Mouse (Mus musculus) heart, embryonic 14.5 days (tissue): ENCODE measurements around the gene Eva1b. TPM values are rescaled to one million over a fixed set of nuclear protein-coding genes. Genes with fewer than 3 reads are reported as not detected.

ENCODE experiments used
- ATAC-seq: fragments of 200-750 bp; cut with Nextera tagmentation; 2 replicates; pipeline ENCODE4 v1.8.0; 2017; ENCODE audit warnings: low read depth, moderate TSS enrichment; ENCODE audit not compliant: insufficient number of reproducible peaks, insufficient read depth, low FRiP score
- H3K27ac ChIP-seq, 2 experiments: fragments of 200-500 bp in 1 of 2; fragments of 300-500 bp in 1 of 2; sonication (generic) in 1 of 2; replicated peaks in 1 of 2; 2 replicates each; pipeline ENCODE4 v1.5.1; 2012 to 2014; ENCODE audit warnings: low read depth in 2 of 2, low read length in 2 of 2, control low read depth in 1 of 2, mild to moderate bottlenecking in 1 of 2, mixed read lengths in 1 of 2; ENCODE audit not compliant: control insufficient read depth in 1 of 2, insufficient read depth in 1 of 2
- H3K27me3 ChIP-seq: fragments of 300-500 bp; sonication (generic); 2 replicates; pipeline ENCODE4 v1.6.1; 2014; ENCODE audit warnings: mild to moderate bottlenecking, low read length, control low read depth; ENCODE audit not compliant: control insufficient read depth, insufficient read depth
- H3K36me3 ChIP-seq: fragments of 300-500 bp; sonication (generic); 2 replicates; pipeline ENCODE4 v1.6.1; 2014; ENCODE audit warnings: mild to moderate bottlenecking, control low read depth, low read length, mixed read lengths; ENCODE audit not compliant: control insufficient read depth, insufficient read depth
- H3K4me1 ChIP-seq, 2 experiments: fragments of 200-500 bp in 1 of 2; fragments of 300-500 bp in 1 of 2; sonication (generic) in 1 of 2; 2 replicates each; pipeline ENCODE4 v1.6.1; 2012 to 2014; ENCODE audit warnings: low read length in 2 of 2, control low read depth in 1 of 2, mixed read lengths in 1 of 2; ENCODE audit not compliant: control insufficient read depth in 2 of 2, insufficient read depth in 2 of 2
- H3K4me2 ChIP-seq: fragments of 300-500 bp; sonication (generic); 2 replicates; pipeline ENCODE4 v1.6.1; 2014; ENCODE audit warnings: mild to moderate bottlenecking, low read length
- H3K4me3 ChIP-seq, 2 experiments: fragments of 200-500 bp in 1 of 2; fragments of 300-500 bp in 1 of 2; sonication (generic) in 1 of 2; 2 replicates each; pipeline ENCODE4 v1.5.1; 2012 to 2014; ENCODE audit warnings: low read length in 2 of 2, mild to moderate bottlenecking in 2 of 2, control low read depth in 1 of 2, low read depth in 1 of 2, moderate library complexity in 1 of 2; ENCODE audit not compliant: control insufficient read depth in 1 of 2, insufficient read depth in 1 of 2
- H3K9ac ChIP-seq: fragments of 300-500 bp; sonication (generic); 2 replicates; pipeline ENCODE4 v1.6.1; 2014; ENCODE audit warnings: mild to moderate bottlenecking, low read length
- H3K9me3 ChIP-seq: fragments of 300-500 bp; sonication (generic); 2 replicates; pipeline ENCODE4 v1.6.1; 2016; ENCODE audit warnings: low read length, control low read depth; ENCODE audit not compliant: control insufficient read depth
- WGBS: fragments of 180-500 bp; shearing (Covaris S2); extraction: QIAGEN DNeasy Blood & Tissue Kit; methylation state at CpG from one replicate; pipeline ENCODE4 v1.1.7; 2014; 5-methylcytosine and 5-hydroxymethylcytosine counted together
- polyA plus RNA-seq: library from polyadenylated mRNA; unstranded; fragments of >200 nt; fragmentation: Nextera tagmentation; extraction: Ambion mirVana; gene quantifications from 2 replicates; pipeline ENCODE4 v1.2.1, GENCODE M21; 2014

The Eva1b gene
- polyA plus RNA-seq, 1 experiment from 2014 or later, result 33.9 TPM

- Histone ChIP-seq H3K9ac (no peak overlapping the region), H3K4me3 (no peak overlapping the region), H3K4me1 (no peaks in the 10 kb centered on the region), H3K27ac (no peak overlapping the region), H3K9me3 (no peaks in the 10 kb centered on the region), H3K27me3 (no peaks in the 10 kb centered on the region), H3K4me2 (no peak overlapping the region), H3K36me3 (peaks cover 89% of the 10 kb centered on the region)
- 52% methylated on average over 7 of the region's 7 CpGs for WGBS
- no peak; the same call in 1 of the 2 replicates for ATAC-seq
These were observed 33.8 kb downstream of the Eva1b start for GRCm38 (mm10) chr4:126181170-126181957.

DNA sequence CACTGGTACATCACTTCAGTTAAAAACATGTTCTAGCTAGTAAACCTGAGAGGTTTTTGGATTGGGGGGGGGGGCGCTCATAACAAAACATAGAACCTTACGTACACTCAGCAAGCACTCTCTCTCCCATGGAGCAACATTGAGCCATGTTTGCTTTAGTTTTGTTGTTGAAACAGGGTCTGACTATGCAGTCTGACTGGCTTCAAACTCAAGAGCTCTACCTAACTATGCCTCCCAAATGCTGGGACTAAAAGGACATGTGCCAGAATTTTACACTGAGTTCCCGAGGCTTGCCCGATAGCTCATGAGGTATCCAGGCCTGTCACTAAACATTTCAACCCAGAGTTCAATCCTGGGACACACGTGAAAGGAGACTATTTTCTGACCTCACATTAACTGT, 35.5 kb downstream of the Eva1b start:
- H3K4me1 ChIP-seq, result no peaks in the 10 kb centered on the region
- H3K27ac ChIP-seq, result no peak overlapping the region
- no peak overlapping the region for H3K4me2 ChIP-seq
- no peak overlapping the region for H3K9ac ChIP-seq
- peaks cover 88% of the 10 kb centered on the region for H3K36me3 ChIP-seq
- H3K27me3 ChIP-seq, result no peaks in the 10 kb centered on the region
- no peak overlapping the region for H3K4me3 ChIP-seq
- no peak; the same call in 1 of the 2 replicates for ATAC-seq
- no peaks in the 10 kb centered on the region for H3K9me3 ChIP-seq
- 79% methylated on average over 5 of the region's 5 CpGs for WGBS

DNA sequence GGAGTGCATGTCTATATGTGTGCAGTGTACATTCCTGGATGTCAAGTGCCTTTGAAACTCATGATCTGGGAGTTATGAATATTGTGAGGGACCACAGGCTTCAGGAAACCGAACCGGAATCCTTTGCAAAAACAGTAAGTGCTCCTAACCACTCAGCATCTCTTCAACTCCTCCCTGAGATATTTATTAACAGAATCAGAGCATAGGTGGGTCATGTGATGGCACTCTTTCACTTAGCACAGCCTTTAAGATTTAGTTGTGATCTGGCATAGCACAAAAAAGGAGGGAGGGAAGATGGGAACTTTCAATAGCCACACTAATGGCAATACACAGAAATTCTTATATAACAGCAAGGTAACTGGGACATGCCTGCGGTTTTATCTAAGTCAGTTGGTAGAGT, 39.6 kb downstream of the Eva1b start:
- Histone ChIP-seq H3K27ac (no peak overlapping the region), H3K27me3 (no peaks in the 10 kb centered on the region), H3K9ac (no peak overlapping the region), H3K4me2 (no peak overlapping the region), H3K4me1 (no peaks in the 10 kb centered on the region), H3K4me3 (no peak overlapping the region), H3K36me3 (peaks cover 80% of the 10 kb centered on the region), H3K9me3 (no peaks in the 10 kb centered on the region)
- no peak for ATAC-seq
- WGBS, result 88% methylated on average over 3 of the region's 3 CpGs

DNA sequence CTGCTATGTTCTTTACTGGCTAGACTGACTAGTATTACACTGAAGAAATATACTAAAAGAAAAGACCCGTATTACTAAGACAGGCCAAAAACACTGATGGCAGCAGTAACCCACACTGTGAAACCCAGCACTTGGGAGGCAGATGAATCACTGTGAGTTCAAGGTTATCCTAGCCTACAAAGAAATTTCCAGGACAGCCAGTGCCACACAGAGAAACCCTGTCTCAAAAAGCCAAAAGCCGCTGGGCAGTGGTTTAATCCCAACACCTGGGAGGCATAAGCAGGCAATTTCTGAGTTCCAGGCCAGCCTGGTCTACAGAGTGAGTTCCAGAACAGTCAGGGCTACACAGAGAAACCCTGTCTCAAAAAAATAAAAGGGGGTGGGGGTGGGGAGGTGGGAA, 43.1 kb downstream of the Eva1b start:
- no peak overlapping the region for H3K9ac ChIP-seq
- no peaks in the 10 kb centered on the region; a peak in 1 of 4 replicates for H3K4me1 ChIP-seq
- WGBS, result 93% methylated on average over 2 of the region's 2 CpGs
- no peak overlapping the region for H3K27ac ChIP-seq
- no peaks in the 10 kb centered on the region for H3K27me3 ChIP-seq
- no peak overlapping the region for H3K4me2 ChIP-seq
- ATAC-seq, result no peak
- H3K36me3 ChIP-seq, result peaks cover 78% of the 10 kb centered on the region
- no peak overlapping the region for H3K4me3 ChIP-seq
- no peaks in the 10 kb centered on the region for H3K9me3 ChIP-seq

DNA sequence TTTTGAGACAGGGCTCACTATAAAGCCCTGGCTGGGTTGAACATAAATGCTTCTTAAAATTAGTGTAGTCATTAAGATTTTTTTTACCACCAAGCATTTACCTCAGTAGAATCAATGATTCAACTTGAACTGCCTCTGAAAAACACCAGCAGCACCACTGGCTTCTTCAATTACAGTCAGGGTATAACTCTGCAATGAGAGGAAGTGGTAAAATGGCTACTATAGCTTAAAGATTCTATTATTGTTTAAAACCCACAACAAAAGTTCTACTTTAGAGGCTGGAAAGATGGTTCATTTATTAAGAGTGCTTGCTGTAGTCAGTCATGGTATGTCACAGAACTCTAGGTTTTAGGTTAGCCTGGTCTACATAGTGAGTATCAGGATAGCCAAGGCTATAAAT, 46.7 kb downstream of the Eva1b start:
- Histone ChIP-seq H3K4me1 (peaks cover 4 to 20% of the 10 kb centered on the region in 2 experiments), H3K27ac (no peak overlapping the region), H3K9me3 (no peaks in the 10 kb centered on the region), H3K9ac (no peak overlapping the region), H3K27me3 (no peaks in the 10 kb centered on the region), H3K4me2 (no peak overlapping the region), H3K36me3 (peaks cover 60% of the 10 kb centered on the region), H3K4me3 (no peak overlapping the region)
- ATAC-seq, result no peak

- Histone ChIP-seq H3K9ac (no peak overlapping the region), H3K27me3 (no peaks in the 10 kb centered on the region), H3K4me1 (peaks cover 6 to 27% of the 10 kb centered on the region in 2 experiments), H3K36me3 (peaks cover 56% of the 10 kb centered on the region), H3K9me3 (no peaks in the 10 kb centered on the region), H3K4me2 (no peak overlapping the region), H3K27ac (no peak overlapping the region), H3K4me3 (no peak overlapping the region)
- ATAC-seq, result no peak
- 93% methylated on average over 4 of the region's 4 CpGs for WGBS
These were observed 47.4 kb downstream of the Eva1b start for GRCm38 (mm10) chr4:126194916-126195315.

DNA sequence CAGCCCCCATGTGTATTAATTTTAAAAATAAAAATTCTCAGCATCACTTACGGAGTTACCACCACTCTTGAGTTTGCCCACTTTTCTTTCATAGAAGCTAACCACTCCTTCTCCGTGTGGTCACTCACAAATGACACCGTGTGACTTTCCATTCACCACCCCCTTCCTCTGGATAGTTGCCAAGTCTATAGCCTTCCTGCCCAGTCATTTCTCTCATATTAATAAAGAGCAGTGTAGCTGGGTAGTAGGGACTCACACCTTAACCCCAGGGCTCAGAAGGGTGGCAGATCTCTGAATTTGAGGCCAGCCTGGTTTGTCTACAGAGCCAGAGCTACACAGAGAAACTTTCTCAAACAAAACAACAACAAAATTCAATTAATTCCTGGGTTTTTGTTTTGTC, 49.9 kb downstream of the Eva1b start:
- WGBS, result 30% methylated on average over 3 of the region's 3 CpGs
- no peaks in the 10 kb centered on the region for H3K9me3 ChIP-seq

More for the DNA sequence above, 49.9 kb downstream of the Eva1b start:
- no peak overlapping the region for H3K27ac ChIP-seq
- no peak for ATAC-seq
- no peaks in the 10 kb centered on the region for H3K27me3 ChIP-seq
- peaks cover 9 to 38% of the 10 kb centered on the region in 2 experiments for H3K4me1 ChIP-seq
- H3K9ac ChIP-seq, result peak overlapping the region; percentile 23; the same call in 1 of the 2 replicates
- no peak overlapping the region for H3K4me3 ChIP-seq
- peaks cover 33% of the 10 kb centered on the region for H3K36me3 ChIP-seq
- H3K4me2 ChIP-seq, result peak overlapping the region; percentile 30
